Mouse (Mus musculus) C2C12 (cell line): ENCODE data around the gene Cdk2ap2.

Experiments used
- CEBPB ChIP-seq: IDR thresholded peaks from one replicate; pipeline ENCODE4 v1.6.1; 2011; ENCODE audit warnings: low read depth, mild to moderate bottlenecking, control low read depth, moderate library complexity
- CTCF ChIP-seq: IDR thresholded peaks from one replicate; pipeline ENCODE4 v1.5.1; 2011; ENCODE audit not compliant: control insufficient read depth, insufficient read depth, insufficient read length
- MYOG ChIP-seq: IDR thresholded peaks from one replicate; pipeline ENCODE4 v1.6.1; 2011; ENCODE audit not compliant: control insufficient read depth, insufficient read length; ENCODE audit errors: extremely low read depth
- USF1 ChIP-seq: IDR thresholded peaks from one replicate; pipeline ENCODE4 v1.6.1; 2011; ENCODE audit warnings: low read depth, mild to moderate bottlenecking, control low read depth, moderate library complexity

GRCm38 (mm10) chr19:4096642-4097440 lies at the start of gene Cdk2ap2:
- TF ChIP-seq CTCF (no peak), USF1 (no peak), CEBPB (no peak), MYOG (no peak)
